Mouse (Mus musculus) kidney, postnatal 10 days (tissue): ENCODE data around the gene Fam186b.
A peak's percentile ranks its signal among the peaks of the same experiment; 100 is the strongest.

Experiments
- DNase-seq: peaks from one replicate; pipeline ENCODE4 v3.0.0; 2021; ENCODE audit warnings: mixed read lengths

Gene Fam186b

GRCm38 (mm10) chr15:99319411-99319871, 23.8 kb upstream of the Fam186b start:
- peak; percentile 69 for DNase-seq

- DNase-seq, result peak; percentile 45
These were observed 23.2 kb upstream of the Fam186b start for GRCm38 (mm10) chr15:99318861-99319410.

GRCm38 (mm10) chr15:99318071-99318470, 22.4 kb upstream of the Fam186b start:
- no peak for DNase-seq

GRCm38 (mm10) chr15:99317267-99317651, 21.6 kb upstream of the Fam186b start:
- DNase-seq, result peak; percentile 77

- DNase-seq, result peak; percentile 91
These were observed 20.9 kb upstream of the Fam186b start for GRCm38 (mm10) chr15:99316314-99317266.

- peak; percentile 56 for DNase-seq
These were observed 19.2 kb upstream of the Fam186b start for GRCm38 (mm10) chr15:99314891-99315290.

- no peak for DNase-seq
These were observed 14.9 kb upstream of the Fam186b start for GRCm38 (mm10) chr15:99310617-99311016.

GRCm38 (mm10) chr15:99309549-99309948, 13.9 kb upstream of the Fam186b start:
- no peak for DNase-seq

- no peak for DNase-seq
These were observed 11.8 kb upstream of the Fam186b start for GRCm38 (mm10) chr15:99307476-99307875.

- peak; percentile 42 for DNase-seq
These were observed 525 bp upstream of the Fam186b start for GRCm38 (mm10) chr15:99296213-99296612.

- peak; percentile 96 for DNase-seq
These were observed 794 bp downstream of the Fam186b start, which contains the start of gene Prpf40b for GRCm38 (mm10) chr15:99294813-99295374. Prpf40b (plus strand) TSS chr15:99295087.

- no peak for DNase-seq
These were observed 1.4 kb downstream of the Fam186b start for GRCm38 (mm10) chr15:99294287-99294686.

GRCm38 (mm10) chr15:99290586-99290985, 5.1 kb downstream of the Fam186b start:
- DNase-seq, result no peak

GRCm38 (mm10) chr15:99285189-99285535, 10.5 kb downstream of the Fam186b start:
- DNase-seq, result no peak

- peak; percentile 60 for DNase-seq
These were observed 11.0 kb downstream of the Fam186b start for GRCm38 (mm10) chr15:99284527-99285188.

GRCm38 (mm10) chr15:99283456-99283855, 12.2 kb downstream of the Fam186b start:
- no peak for DNase-seq

GRCm38 (mm10) chr15:99278271-99278670, 17.4 kb downstream of the Fam186b start:
- DNase-seq, result no peak

- no peak for DNase-seq
These were observed 19.6 kb downstream of the Fam186b start for GRCm38 (mm10) chr15:99276095-99276494.

- DNase-seq, result peak; percentile 83
These were observed 30.0 kb downstream of the Fam186b start for GRCm38 (mm10) chr15:99265679-99266078.

- DNase-seq, result no peak
These were observed 31.3 kb downstream of the Fam186b start for GRCm38 (mm10) chr15:99264363-99264762.

- no peak for DNase-seq
These were observed 33.0 kb downstream of the Fam186b start for GRCm38 (mm10) chr15:99262702-99263101.

- DNase-seq, result peak; percentile 89
These were observed 35.9 kb downstream of the Fam186b start for GRCm38 (mm10) chr15:99259730-99260252.
